Mouse (Mus musculus) adrenal gland (tissue): ENCODE data around the gene Smyd2.

ENCODE experiments used
- intact Hi-C: fragments of 180-260 bp; cut with DNase I; formaldehyde crosslinking; loops from one replicate; pipeline ENCODE4 v1.15.1; 2025

The Smyd2 gene

DNA sequence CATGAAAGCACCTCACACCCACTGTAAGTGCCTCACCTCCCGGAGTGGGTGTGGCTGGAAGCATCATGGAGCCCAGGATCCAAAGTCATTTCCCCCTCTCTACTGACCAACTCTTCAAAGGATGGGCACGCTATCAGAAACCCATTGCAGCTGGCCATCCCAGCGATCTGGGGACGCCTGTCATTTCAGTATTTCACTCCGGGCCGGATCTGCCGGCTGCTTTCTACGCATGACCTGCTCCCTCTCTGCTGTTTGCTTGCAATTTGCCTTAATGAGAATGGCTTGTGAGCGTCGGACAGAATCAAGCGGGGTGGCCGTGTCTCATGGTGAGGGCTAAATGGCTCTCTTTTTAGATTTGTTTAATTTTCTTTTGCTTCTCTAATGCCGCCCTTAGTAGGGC, 88.0 kb downstream of the Smyd2 start:
- intact Hi-C loops: no loop called here

GRCm38 (mm10) chr1:189833351-189833750, 88.8 kb downstream of the Smyd2 start:
- intact Hi-C loops: no loop called here

GRCm38 (mm10) chr1:189830797-189831232, 91.3 kb downstream of the Smyd2 start:
- intact Hi-C loops: no loop called here
